Mouse (Mus musculus): ENCODE data around the gene Fat1.

DNA sequence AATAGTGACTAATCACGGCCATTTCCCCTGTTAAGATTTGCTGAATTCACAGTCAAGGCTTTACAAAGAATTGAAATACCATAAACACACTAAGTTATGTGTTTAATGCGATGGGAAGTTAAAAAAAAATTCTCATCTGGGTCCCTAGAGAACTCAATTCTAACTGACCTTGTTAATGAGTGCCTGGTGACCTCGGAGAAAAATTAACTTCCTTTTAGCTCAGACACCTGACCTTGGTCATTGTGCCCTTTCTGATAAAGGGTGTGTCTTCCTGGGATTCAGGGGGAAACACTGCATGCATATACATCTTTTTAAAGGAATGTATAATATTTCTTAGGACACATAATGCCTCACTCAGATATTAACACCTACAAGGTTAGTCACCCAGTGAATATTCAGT is 68.8 kb downstream of the Fat1 start:
- TF ChIP-seq GATA1 (IDR thresholded peaks at IDR 0.05; ENCODE audit: low read depth, low read length) (no peak), POLR2A (IDR thresholded peaks at IDR 0.05; ENCODE audit: control insufficient read depth in 1 of 2, insufficient read depth in 1 of 2, low read depth in 1 of 2, low read length in 2 of 2, poor library complexity in 1 of 2) (no peak), NRF1 (IDR thresholded peaks at IDR 0.05; ENCODE audit: insufficient read depth, low read depth, low read length, poor library complexity, severe bottlenecking) (no peak), MAX (IDR thresholded peaks at IDR 0.05; ENCODE audit: low read length) (no peak), USF1 (IDR thresholded peaks at IDR 0.05; ENCODE audit: low read depth, low read length) (no peak)
